Mouse (Mus musculus) 3134 (cell line): Measurements from ENCODE around the gene Atp6v1g2.

Experiments used
- DNase-seq: peaks from one replicate; pipeline ENCODE4 v3.0.0-alpha.2; 2011; ENCODE audit warnings: low spot score; ENCODE audit not compliant: insufficient read length; ENCODE audit errors: extremely low read depth

The Atp6v1g2 gene

DNA sequence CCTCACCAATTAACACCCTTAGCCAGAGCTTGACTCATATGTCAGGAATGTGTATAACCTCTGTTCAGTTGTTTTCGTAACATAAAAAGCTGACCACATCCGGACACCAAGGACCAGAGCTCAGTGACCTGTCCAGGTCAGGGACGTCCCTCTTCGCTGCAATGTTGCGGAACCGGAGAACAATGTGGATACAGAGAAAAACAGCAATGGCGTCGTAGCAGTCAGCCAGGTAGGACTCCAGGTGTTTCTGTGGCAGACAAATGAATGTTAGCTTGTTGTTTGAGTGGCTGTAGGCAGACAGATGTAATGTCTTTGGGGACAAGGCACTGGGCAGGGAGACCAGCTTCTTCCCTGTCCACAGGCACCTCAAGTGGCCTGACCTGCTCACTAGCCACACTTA lies 44.6 kb downstream of the Atp6v1g2 start:
- no peak for DNase-seq

DNA sequence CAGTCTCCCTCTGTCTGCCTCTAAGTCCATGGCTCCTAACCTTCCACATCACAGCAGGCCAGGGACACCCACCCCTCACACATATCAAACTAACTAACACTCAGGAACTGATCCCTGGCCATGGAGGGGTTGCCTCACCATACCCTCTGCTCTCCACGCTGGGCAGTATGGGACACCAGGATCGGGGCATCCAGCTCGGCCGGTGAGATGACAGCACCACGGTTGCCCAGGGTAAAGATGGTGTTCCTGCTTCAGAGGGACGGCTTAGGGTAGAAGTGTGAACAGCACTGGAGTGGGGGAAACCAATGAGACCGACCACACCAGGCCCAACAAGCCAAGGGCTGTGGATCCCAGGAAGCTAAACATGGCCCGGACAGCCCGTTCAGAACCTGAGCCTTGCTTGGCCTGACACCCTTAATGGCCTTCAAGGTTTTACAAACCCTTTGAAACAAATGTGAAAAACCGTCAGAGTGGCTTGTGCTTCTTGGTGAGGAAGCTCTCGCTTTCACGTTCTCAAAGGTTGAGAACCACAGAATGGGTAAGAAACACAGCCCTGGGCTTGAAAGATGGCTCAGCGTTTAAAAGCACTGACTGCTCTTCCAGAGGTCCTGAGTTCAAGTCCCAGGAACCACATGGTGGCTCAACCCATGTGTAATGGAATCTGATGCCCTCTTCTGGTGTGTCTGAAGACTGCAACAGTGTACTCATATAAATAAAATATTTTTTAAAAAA lies 45.7 kb downstream of the Atp6v1g2 start:
- DNase-seq: no peak

DNA sequence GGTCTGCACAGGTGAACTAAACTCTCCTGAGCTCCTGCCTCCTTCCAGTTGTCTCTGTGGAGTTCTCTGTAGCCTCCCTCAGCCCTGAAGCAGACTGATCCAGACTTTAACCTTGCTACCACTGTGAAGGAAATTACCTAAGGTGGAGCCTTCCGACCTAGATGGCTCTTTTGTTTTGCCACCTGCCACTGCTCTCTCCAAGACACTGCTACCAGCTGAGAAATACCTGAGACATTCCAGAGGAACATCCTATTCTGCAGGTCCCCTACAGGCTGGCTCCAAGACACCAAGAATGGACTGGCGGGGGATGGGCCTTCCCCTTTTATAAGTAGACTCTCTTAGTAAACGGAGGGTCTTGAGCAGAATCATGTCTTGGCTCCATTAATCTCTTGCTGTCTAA lies 46.8 kb downstream of the Atp6v1g2 start:
- no peak for DNase-seq

DNA sequence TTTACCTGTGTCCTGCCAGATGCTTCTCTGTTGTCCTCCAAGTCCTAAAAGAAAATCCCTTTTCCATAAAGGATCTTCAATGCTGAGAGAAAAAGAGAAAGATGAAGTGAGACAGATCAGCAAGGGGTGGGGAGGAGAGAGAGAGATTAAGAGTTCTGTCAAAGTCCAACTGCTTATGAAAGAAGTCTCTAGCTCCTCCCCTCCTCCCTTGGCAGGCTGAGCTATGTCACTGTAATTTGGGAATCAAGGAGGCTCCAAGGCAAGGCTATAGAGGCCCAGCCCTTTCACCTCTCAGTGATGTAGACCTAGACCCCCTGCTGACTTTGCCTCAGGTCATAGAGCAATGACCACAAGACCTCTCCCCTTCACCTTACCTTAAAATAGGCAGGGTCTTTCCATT lies 52.0 kb downstream of the Atp6v1g2 start:
- DNase-seq: no peak
